Mouse (Mus musculus) stomach, postnatal 0 days (tissue): ENCODE measurements around the gene Sptlc3. TPM values are rescaled to one million over a fixed set of nuclear protein-coding genes. Genes with fewer than 3 reads are reported as not detected.

Experiments used
- ATAC-seq: fragments of 200-750 bp; cut with Nextera tagmentation; 2 replicates; pipeline ENCODE4 v1.8.0; 2017; ENCODE audit not compliant: low FRiP score, low TSS enrichment
- DNase-seq: peaks from one replicate; pipeline ENCODE4 v3.0.0-alpha.2; 2016; ENCODE audit warnings: low spot score
- H3K27ac ChIP-seq: fragments of 300-500 bp; sonication (generic); replicated peaks from 2 replicates; pipeline ENCODE4 v1.5.1; 2014; ENCODE audit warnings: mild to moderate bottlenecking, control low read depth
- H3K27me3 ChIP-seq: fragments of 300-500 bp; sonication (generic); 2 replicates; pipeline ENCODE4 v1.6.1; 2014; ENCODE audit warnings: low read length; ENCODE audit not compliant: control insufficient read depth, insufficient read depth
- H3K36me3 ChIP-seq: fragments of 300-500 bp; sonication (generic); 2 replicates; pipeline ENCODE4 v1.6.1; 2014; ENCODE audit warnings: low read length, mixed read lengths; ENCODE audit not compliant: control insufficient read depth, insufficient read depth
- H3K4me1 ChIP-seq: fragments of 300-500 bp; sonication (generic); replicated peaks from 2 replicates; pipeline ENCODE4 v1.6.1; 2014; ENCODE audit warnings: antibody characterized with exemption; ENCODE audit not compliant: control insufficient read depth, insufficient read depth
- H3K4me2 ChIP-seq: fragments of 300-500 bp; sonication (generic); replicated peaks from 2 replicates; pipeline ENCODE4 v1.6.1; 2014; ENCODE audit warnings: low read depth, mild to moderate bottlenecking, control low read depth, moderate library complexity
- H3K4me3 ChIP-seq: fragments of 300-500 bp; sonication (generic); 2 replicates; pipeline ENCODE4 v1.5.1; 2014; ENCODE audit warnings: low read depth, low read length, control low read depth
- H3K9ac ChIP-seq: fragments of 300-500 bp; sonication (generic); 2 replicates; pipeline ENCODE4 v1.6.1; 2014; ENCODE audit warnings: mild to moderate bottlenecking, low read length, control low read depth, mixed read lengths
- H3K9me3 ChIP-seq: fragments of 300-500 bp; sonication (generic); 2 replicates; pipeline ENCODE4 v1.6.1; 2016; ENCODE audit warnings: low read length; ENCODE audit not compliant: control insufficient read depth
- CTCF ChIP-seq: IDR thresholded peaks from 2 replicates; pipeline ENCODE4 v1.5.1; 2016; ENCODE audit warnings: antibody characterized with exemption, low read depth, mild to moderate bottlenecking, moderate library complexity
- EP300 ChIP-seq: optimal IDR thresholded peaks from 2 replicates; pipeline ENCODE3; 2016; ENCODE audit warnings: antibody characterized with exemption
- WGBS: fragments of 180-500 bp; shearing (Covaris S2); extraction: QIAGEN DNeasy Blood & Tissue Kit; methylation state at CpG from one replicate; pipeline ENCODE4 v1.1.7; 2014; 5-methylcytosine and 5-hydroxymethylcytosine counted together
- polyA plus RNA-seq: library from polyadenylated mRNA; unstranded; fragments of >200 nt; fragmentation: Nextera tagmentation; extraction: Ambion mirVana; gene quantifications from 2 replicates; pipeline ENCODE4 v1.2.1, GENCODE M21; 2015

Gene Sptlc3
- polyA plus RNA-seq, 1 experiment from 2014 or later: 15.9 TPM

DNA sequence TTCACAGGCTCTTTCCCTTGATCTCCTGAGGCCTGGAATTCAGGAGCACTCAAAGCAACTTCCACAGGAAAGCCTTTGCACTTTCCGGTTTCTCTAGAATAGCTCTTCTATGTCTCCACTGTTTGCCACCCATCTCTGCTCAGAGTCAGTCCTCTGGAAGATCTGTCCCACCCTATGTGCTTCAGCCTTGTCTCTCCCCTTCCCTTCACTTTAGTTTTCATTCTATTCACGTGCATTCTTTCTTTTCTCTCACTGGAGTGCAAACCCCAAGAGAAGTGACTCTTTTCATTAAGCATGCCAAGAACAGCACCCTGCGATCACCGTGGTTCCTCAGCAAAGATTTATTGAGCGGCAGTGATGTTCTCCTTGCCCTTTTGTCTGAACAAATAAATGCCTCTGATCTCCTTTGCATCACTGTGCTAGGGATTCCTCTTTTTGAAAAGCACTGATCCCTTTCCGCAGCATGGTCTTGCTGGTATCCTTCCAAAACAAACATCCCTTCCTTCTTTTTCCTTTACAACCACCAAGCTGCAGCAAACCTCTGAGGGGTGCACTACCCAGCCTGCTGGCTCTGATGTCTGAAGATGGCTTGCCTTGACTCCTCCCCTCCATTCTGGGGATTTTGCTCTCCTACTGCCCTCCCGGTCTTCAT, 108.0 kb downstream of the Sptlc3 start:
- Histone ChIP-seq H3K27me3 (no peaks in the 10 kb centered on the region), H3K9me3 (no peaks in the 10 kb centered on the region), H3K36me3 (no peaks in the 10 kb centered on the region), H3K9ac (no peak overlapping the region), H3K27ac (no peak overlapping the region), H3K4me3 (no peak overlapping the region), H3K4me2 (no peak overlapping the region), H3K4me1 (no peaks in the 10 kb centered on the region)
- TF ChIP-seq CTCF (no peak), EP300 (no peak)
- DNase-seq (no peak), ATAC-seq (no peak)
- 35% methylated on average over 7 of the region's 7 CpGs for WGBS

DNA sequence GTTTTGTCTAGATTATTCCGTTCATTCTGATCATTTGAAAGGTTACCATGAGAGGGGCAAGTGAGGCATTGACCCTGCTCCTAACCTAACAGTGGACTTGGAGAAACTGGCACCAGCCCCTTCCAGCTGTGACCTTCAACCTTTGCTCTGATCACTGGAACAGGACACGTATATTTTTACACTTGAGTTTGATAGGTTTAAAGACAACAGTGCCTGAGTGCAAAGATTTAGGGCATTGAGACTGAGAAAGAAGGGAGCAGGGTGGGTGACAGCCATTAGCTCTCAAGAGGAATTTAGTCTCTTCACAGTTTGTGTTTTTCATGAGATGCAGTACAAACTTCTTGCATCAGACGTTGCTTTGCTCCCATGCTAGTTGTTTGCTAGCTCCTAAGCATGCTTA, 114.5 kb downstream of the Sptlc3 start:
- Histone ChIP-seq H3K36me3 (no peaks in the 10 kb centered on the region), H3K27me3 (no peaks in the 10 kb centered on the region), H3K27ac (no peak overlapping the region), H3K4me1 (no peaks in the 10 kb centered on the region; the same call in 1 of the 2 replicates), H3K4me2 (no peak overlapping the region), H3K9me3 (no peaks in the 10 kb centered on the region), H3K4me3 (no peak overlapping the region), H3K9ac (no peak overlapping the region)
- ATAC-seq (no peak), DNase-seq (no peak)
- TF ChIP-seq EP300: no peak
- TF ChIP-seq CTCF: no peak
- WGBS: 53% methylated on average over 3 of the region's 3 CpGs

DNA sequence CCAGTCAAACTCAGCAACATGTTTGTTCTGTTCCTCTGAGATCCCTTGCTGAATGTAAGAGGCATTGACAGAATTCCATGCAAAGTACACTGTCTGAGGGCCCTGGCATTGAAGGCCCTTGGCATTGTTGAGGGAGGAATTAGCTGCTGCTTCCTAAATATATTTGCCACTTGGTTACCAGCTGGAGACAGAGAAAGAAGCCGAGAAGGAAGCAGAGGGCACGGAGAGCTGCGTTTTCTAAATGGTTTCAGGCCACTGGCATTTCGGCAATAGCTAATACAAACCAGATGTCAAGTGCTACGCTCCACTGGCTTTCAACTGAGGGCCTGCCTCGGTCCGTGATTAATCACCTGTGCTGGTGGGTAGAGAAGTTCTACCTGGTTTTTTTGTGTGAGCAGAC, 115.1 kb downstream of the Sptlc3 start:
- Histone ChIP-seq H3K9me3 (no peaks in the 10 kb centered on the region), H3K4me2 (no peak overlapping the region), H3K36me3 (no peaks in the 10 kb centered on the region), H3K4me3 (no peak overlapping the region), H3K27ac (no peak overlapping the region), H3K4me1 (no peaks in the 10 kb centered on the region; the same call in 1 of the 2 replicates), H3K27me3 (no peaks in the 10 kb centered on the region), H3K9ac (no peak overlapping the region)
- TF ChIP-seq CTCF: no peak
- TF ChIP-seq EP300: no peak
- DNase-seq (no peak), ATAC-seq (no peak)
- WGBS: 19% methylated on average over 7 of the region's 7 CpGs

DNA sequence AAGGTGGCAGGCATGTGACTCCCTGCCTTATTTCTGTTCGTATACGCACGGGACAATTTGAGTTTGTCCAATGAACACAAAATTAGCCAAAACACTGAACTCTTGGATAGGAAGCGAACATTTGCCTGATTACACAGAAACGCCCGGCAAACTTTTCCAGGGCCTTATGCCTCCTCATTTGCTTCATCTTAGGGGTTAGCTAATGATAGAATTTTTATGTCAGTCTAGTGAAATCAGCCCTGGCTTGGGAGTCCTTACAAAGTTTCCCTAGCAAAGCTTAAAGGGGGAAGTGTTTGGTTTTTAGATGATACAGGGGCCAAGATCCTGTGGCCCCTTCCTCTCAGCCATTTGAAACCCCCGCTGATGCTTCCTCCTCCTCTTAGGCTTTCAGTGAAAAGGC, 115.5 kb downstream of the Sptlc3 start:
- Histone ChIP-seq H3K27ac (no peak overlapping the region), H3K4me1 (no peaks in the 10 kb centered on the region; the same call in 1 of the 2 replicates), H3K9ac (no peak overlapping the region), H3K36me3 (no peaks in the 10 kb centered on the region), H3K9me3 (no peaks in the 10 kb centered on the region), H3K4me2 (no peak overlapping the region), H3K27me3 (no peaks in the 10 kb centered on the region), H3K4me3 (no peak overlapping the region)
- DNase-seq (no peak), ATAC-seq (no peak)
- 50% methylated on average over 7 of the region's 7 CpGs for WGBS
- TF ChIP-seq EP300: no peak

DNA sequence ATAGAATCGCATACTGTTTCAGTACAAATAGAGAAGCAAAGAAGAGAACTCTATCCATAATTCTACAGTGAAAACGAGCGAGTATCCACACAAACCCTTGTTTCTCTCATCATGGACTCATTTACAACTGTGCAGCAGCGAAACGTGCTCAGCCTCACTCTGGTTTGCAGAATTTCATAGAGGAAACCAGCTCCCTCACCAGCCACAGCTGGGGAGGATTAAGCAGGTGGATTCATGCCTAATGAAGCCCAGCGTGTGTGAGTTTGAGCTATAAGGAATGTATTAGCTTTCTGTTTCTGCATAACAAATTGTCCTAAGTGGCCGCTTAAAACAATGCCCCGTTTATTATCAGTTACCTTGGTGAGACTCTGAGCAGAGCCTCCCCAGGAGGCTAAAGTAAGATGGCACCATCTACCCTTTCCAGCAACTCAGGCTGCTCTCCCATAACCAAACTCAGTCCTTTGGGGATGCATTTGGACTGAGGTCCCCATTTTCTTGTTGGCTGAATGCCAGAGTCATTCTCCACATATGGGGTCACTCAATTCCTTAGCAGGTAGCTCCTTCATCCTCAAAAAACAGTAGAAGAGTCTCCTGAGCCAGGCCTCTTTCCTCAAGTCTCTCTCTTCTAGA, 116.1 kb downstream of the Sptlc3 start:
- TF ChIP-seq CTCF (no peak), EP300 (no peak)
- no peak overlapping the region for H3K4me2 ChIP-seq

DNA sequence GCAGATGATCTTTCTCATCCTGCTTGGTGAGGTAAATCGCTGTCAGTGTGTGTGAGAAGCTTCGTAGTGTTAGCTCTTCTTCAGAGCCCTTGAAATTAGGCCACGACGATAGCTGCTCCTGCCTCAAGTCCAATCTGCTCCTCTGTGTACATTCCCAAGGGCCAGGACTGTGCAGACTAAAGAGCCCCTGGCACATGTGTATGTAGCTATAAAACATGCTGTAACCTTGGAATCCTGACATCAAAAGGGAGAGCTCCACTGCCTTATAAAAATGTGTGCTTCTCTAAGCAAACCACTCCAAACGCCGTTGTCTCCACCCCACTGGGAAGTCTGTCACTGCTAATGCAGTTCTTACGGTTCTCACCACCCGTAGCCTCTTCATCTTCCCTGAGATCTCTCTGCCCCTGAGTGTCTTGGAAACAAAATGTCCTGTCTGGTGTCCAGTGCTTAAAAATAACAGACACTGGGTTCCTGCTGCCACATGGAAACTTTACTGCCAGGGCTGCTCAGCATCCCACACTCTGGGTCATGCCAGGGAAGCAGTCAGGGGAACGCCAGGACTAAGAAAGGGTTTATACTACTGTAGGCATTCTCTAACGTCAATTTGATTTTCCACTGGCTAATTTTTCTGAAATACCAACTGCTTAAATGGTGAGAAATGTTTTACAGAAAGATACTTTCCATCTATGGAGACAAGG, 118.8 kb downstream of the Sptlc3 start:
- WGBS: 46% methylated on average over 10 of the region's 10 CpGs
- no peaks in the 10 kb centered on the region for H3K27me3 ChIP-seq
- DNase-seq: no peak

More for the DNA sequence above, 116.1 kb downstream of the Sptlc3 start:
- no peak overlapping the region for H3K4me3 ChIP-seq
- no peak overlapping the region for H3K9ac ChIP-seq
- H3K9me3 ChIP-seq: no peaks in the 10 kb centered on the region
- no peaks in the 10 kb centered on the region; the same call in 1 of the 2 replicates for H3K4me1 ChIP-seq
- H3K27ac ChIP-seq: no peak overlapping the region
- ATAC-seq: no peak
- no peak for DNase-seq
- WGBS: 44% methylated on average over 8 of the region's 8 CpGs
- no peaks in the 10 kb centered on the region for H3K27me3 ChIP-seq
- H3K36me3 ChIP-seq: no peaks in the 10 kb centered on the region

More for the DNA sequence above, 118.8 kb downstream of the Sptlc3 start:
- Histone ChIP-seq H3K4me3 (no peak overlapping the region), H3K4me1 (no peaks in the 10 kb centered on the region; the same call in 1 of the 2 replicates), H3K9ac (no peak overlapping the region), H3K36me3 (no peaks in the 10 kb centered on the region), H3K9me3 (no peaks in the 10 kb centered on the region), H3K4me2 (no peak overlapping the region), H3K27ac (no peak overlapping the region)
- ATAC-seq: no peak
- TF ChIP-seq EP300 (no peak), CTCF (no peak)
